Mouse (Mus musculus) embryonic facial prominence, embryonic 12.5 days (tissue): ENCODE results near the gene Vps8. TPM values are rescaled to one million over a fixed set of nuclear protein-coding genes. Genes with fewer than 3 reads are reported as not detected.

ENCODE experiments used
- ATAC-seq: fragments of 200-750 bp; cut with Nextera tagmentation; 2 replicates; pipeline ENCODE4 v1.8.0; 2017; ENCODE audit not compliant: insufficient number of reproducible peaks, insufficient read depth, low FRiP score, low TSS enrichment
- H3K27ac ChIP-seq: fragments of 300-500 bp; sonication (generic); 2 replicates; pipeline ENCODE4 v1.5.1; 2016; ENCODE audit warnings: mild to moderate bottlenecking
- H3K27me3 ChIP-seq: fragments of 300-500 bp; sonication (generic); 2 replicates; pipeline ENCODE4 v1.6.1; 2016; ENCODE audit warnings: mild to moderate bottlenecking, moderate library complexity
- H3K36me3 ChIP-seq: fragments of 300-500 bp; sonication (generic); 2 replicates; pipeline ENCODE4 v1.6.1; 2016; ENCODE audit warnings: mild to moderate bottlenecking
- H3K4me1 ChIP-seq: fragments of 300-500 bp; sonication (generic); 2 replicates; pipeline ENCODE4 v1.6.1; 2016
- H3K4me2 ChIP-seq: fragments of 300-500 bp; sonication (generic); replicated peaks from 2 replicates; pipeline ENCODE4 v1.6.1; 2016; ENCODE audit warnings: mild to moderate bottlenecking, moderate library complexity
- H3K4me3 ChIP-seq: fragments of 300-500 bp; sonication (generic); 2 replicates; pipeline ENCODE4 v1.5.1; 2016; ENCODE audit warnings: mild to moderate bottlenecking
- H3K9ac ChIP-seq: fragments of 300-500 bp; sonication (generic); 2 replicates; pipeline ENCODE4 v1.6.1; 2016; ENCODE audit warnings: mild to moderate bottlenecking, moderate library complexity
- H3K9me3 ChIP-seq: fragments of 300-500 bp; sonication (generic); 2 replicates; pipeline ENCODE4 v1.6.1; 2016; ENCODE audit warnings: mild to moderate bottlenecking, moderate library complexity
- WGBS: fragments of 180-500 bp; shearing (Covaris S2); methylation state at CpG from one replicate; pipeline ENCODE4 v1.1.7; 2016; 5-methylcytosine and 5-hydroxymethylcytosine counted together
- polyA plus RNA-seq: library from polyadenylated mRNA; unstranded; fragments of >200 nt; fragmentation: Nextera tagmentation; extraction: Ambion mirVana; gene quantifications from 2 replicates; pipeline ENCODE4 v1.2.1, GENCODE M21; 2016

Vps8 gene
- polyA plus RNA-seq, 1 experiment from 2014 or later: 16.7 TPM

DNA sequence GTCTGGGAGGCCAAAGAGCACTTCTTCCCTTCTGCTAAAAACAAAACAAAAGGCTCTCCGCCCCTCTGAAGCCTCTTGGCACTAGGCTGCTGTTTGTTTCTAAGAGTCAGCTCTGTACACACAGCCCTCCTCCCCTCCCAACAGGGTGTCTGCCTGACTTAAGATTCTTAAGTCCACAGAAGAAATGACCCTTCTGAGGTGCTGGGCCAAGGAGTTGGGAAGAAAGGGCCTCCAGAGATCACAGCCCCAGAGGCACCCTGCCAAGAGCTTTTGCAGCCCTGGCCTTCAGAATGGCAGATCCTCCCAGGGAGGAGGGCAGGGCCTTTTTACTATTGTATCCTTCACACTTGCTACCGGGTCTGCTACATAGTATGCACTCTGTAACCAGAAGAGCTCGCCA, 33.6 kb upstream of the Vps8 start:
- 0 out of 2 replicates have a peak overlapping the region, but pooled peaks have one; percentile 41 for H3K27ac ChIP-seq
- H3K9me3 ChIP-seq: no peaks in the 10 kb centered on the region
- peaks cover 64% of the 10 kb centered on the region for H3K4me1 ChIP-seq
- no peak overlapping the region for H3K4me3 ChIP-seq
- H3K36me3 ChIP-seq: no peaks in the 10 kb centered on the region
- 47% methylated on average over 3 of the region's 3 CpGs for WGBS
- no peaks in the 10 kb centered on the region for H3K27me3 ChIP-seq
- no peak overlapping the region for H3K9ac ChIP-seq
- ATAC-seq: no peak
- H3K4me2 ChIP-seq: no peak overlapping the region

DNA sequence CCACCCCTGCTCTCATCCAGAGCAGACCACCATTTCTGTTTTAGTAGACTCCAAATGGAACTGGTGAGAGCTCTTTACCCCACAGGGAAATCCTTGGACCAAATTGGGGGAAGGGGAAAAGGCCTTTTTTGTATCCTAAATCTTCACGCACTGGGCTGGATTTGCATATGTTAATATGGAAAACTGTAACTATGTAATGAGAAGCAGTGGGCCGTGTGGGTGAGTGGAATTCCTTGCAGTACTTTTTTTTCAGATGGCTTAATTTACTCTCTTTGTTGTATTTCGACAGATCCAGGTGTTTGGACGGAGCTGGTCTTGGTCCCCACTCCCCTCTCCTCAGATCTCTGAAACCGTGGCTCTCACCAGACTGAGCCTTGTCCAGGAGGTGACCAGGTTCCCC, 32.2 kb upstream of the Vps8 start:
- H3K9ac ChIP-seq: no peak overlapping the region
- H3K27me3 ChIP-seq: no peaks in the 10 kb centered on the region
- 46% methylated on average over 5 of the region's 5 CpGs for WGBS
- ATAC-seq: no peak
- H3K9me3 ChIP-seq: no peaks in the 10 kb centered on the region
- H3K4me2 ChIP-seq: no peak overlapping the region
- H3K4me3 ChIP-seq: no peak overlapping the region
- peaks cover 67% of the 10 kb centered on the region for H3K4me1 ChIP-seq
- H3K27ac ChIP-seq: peak overlapping the region; percentile 51; the same call in 1 of the 2 replicates
- no peaks in the 10 kb centered on the region for H3K36me3 ChIP-seq

DNA sequence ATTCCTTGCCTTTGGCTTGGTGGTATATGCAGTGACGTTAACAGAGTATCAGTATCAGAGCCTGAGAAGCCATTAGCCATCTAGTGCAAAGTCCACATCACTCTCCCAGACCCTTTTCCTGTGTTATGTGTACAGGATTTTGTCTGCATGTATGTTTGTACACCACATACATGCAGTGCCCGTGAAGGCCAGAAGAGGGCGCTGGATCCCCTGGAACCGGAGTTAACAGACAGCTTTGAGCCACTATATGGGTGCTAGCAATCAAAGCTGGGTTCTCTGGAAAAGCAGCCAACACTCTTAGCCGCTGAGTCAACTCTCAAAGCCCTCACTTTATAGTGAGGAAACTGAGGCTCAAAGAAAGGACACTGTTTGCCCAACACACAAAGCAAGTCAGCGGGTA, 30.8 kb upstream of the Vps8 start:
- Histone ChIP-seq H3K9me3 (no peaks in the 10 kb centered on the region), H3K27ac (peak overlapping the region; percentile 67), H3K4me3 (no peak overlapping the region), H3K27me3 (no peaks in the 10 kb centered on the region), H3K9ac (no peak overlapping the region), H3K36me3 (no peaks in the 10 kb centered on the region), H3K4me2 (no peak overlapping the region), H3K4me1 (peaks cover 65% of the 10 kb centered on the region)
- no peak for ATAC-seq
- 72% methylated on average over 6 of the region's 6 CpGs for WGBS

DNA sequence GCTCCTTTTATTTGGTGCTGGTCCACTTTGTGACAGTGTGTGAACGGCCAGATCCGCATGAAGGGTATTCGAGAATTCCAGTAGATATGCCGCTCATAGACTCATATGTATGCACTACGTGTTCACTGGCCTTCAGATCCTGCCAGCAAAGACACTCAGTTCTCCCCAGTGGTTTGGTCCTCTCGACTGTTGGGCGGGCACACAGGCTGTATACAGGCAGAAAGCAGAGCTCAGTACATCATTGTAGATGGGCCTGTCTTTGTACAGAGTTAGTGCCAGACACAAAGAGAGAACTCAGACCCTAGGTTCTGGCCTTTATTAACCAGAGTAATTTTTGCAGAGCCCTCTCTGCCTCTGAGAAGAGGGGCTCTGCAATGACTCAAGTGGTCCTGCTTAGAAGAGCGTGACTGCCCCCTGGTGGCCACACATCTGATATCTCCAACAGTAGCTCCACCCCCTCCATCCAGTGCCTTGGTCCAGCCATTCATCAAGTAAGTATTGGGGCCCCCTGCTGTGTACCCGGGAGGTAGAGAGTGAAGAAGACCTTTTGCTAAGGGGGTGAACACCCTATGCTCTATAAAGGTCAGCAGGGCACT, 30.3 kb upstream of the Vps8 start:
- WGBS: 45% methylated on average over 9 of the region's 9 CpGs
- Histone ChIP-seq H3K4me3 (no peak overlapping the region), H3K4me1 (peaks cover 60% of the 10 kb centered on the region)

DNA sequence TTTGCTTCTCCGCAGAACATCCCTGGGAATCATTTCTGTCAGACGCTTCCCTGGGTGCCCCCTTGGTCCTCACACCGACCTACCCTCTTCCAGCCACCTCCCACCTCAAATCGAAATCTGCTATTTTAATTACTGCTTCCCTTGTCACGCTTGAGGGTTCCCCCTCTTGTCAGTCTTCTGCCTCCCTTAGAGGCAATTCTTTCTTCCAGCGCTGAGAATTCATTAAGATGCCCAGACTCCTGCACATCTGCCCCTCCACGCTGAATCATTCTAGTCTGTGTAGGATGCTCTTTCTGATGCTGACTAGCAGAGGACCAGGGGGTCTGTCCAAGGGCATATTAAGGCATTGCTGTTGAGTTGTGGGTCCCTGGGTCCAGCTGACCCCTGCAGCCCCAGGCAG, 27.4 kb upstream of the Vps8 start:
- WGBS: 22% methylated on average over 7 of the region's 7 CpGs
- Histone ChIP-seq H3K9ac (no peak overlapping the region), H3K27me3 (no peaks in the 10 kb centered on the region), H3K27ac (0 out of 2 replicates have a peak overlapping the region, but pooled peaks have one; percentile 36), H3K4me2 (no peak overlapping the region), H3K4me1 (peaks cover 54% of the 10 kb centered on the region), H3K36me3 (no peaks in the 10 kb centered on the region), H3K4me3 (no peak overlapping the region), H3K9me3 (no peaks in the 10 kb centered on the region)
- no peak for ATAC-seq

More for the DNA sequence above, 30.3 kb upstream of the Vps8 start:
- no peak overlapping the region for H3K4me2 ChIP-seq
- H3K36me3 ChIP-seq: no peaks in the 10 kb centered on the region
- no peak overlapping the region for H3K9ac ChIP-seq
- H3K27me3 ChIP-seq: no peaks in the 10 kb centered on the region
- peak; percentile 67 for ATAC-seq
- H3K9me3 ChIP-seq: no peaks in the 10 kb centered on the region
- H3K27ac ChIP-seq: peak overlapping the region; percentile 67

DNA sequence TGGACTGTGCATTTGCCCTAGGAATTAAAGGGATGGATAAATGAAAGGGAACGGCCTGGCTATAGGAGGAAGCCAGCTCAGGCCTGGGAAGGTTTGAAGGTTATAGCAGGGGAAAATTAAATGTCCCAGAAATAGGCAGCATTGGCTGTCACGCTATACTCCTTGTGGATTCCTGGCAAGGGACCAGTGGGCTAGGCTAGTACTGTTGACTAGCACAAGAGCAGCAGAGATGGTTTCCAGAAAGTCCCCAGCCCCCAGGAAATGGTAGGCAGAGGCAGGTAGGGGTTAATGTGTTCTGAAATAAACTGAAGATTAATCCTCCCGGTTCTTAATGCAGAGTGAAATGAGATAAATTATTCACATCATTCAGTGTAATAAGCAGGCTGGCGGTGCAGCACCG, 25.2 kb upstream of the Vps8 start:
- H3K4me3 ChIP-seq: no peak overlapping the region
- no peak overlapping the region for H3K4me2 ChIP-seq
- H3K9ac ChIP-seq: no peak overlapping the region
- no peak for ATAC-seq
- peaks cover 47% of the 10 kb centered on the region for H3K4me1 ChIP-seq
- H3K36me3 ChIP-seq: no peaks in the 10 kb centered on the region
- no peaks in the 10 kb centered on the region for H3K9me3 ChIP-seq
- no peak overlapping the region for H3K27ac ChIP-seq
- H3K27me3 ChIP-seq: no peaks in the 10 kb centered on the region
- 62% methylated on average over 5 of the region's 5 CpGs for WGBS

DNA sequence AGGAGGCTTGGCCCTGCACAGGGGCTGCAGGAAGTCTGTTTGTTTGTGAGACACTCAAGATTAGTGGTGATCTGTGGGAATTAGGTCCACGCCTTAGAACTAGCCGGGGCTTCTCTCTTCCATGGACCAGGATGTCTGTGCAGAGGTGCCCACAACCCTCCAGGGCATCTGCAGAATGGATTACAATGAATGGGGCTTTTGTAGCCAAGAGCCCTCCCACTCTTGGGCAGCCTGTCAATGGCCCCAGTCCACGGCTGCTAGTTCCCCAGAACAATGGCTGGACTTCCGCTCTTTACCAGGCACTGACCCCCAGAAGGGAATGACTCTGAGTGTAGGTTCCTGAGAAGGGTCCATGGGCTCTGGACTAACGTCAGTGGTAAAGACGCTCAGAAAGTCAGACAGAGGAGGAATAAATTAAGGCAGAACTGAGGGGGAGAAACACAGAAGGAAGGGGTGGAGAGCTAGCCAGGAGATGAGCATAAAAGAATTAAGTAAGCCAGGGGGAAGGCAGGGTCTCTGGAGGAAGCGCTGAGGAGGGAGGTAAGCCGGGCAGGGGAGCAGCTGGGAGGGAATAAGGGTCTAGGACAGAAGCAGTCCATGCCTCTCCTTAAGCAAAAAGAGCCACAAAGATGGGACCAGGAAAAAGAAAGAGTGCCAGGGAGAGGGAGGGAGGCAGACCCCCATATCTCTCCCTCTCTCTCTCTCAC, 24.4 kb upstream of the Vps8 start:
- Histone ChIP-seq H3K4me1 (peaks cover 52% of the 10 kb centered on the region), H3K27ac (peak overlapping the region; percentile 54; the same call in 1 of the 2 replicates), H3K4me3 (no peak overlapping the region), H3K36me3 (no peaks in the 10 kb centered on the region), H3K9ac (no peak overlapping the region; the same call in 1 of the 2 replicates), H3K9me3 (no peaks in the 10 kb centered on the region), H3K4me2 (0 out of 2 replicates have a peak overlapping the region, but pooled peaks have one; percentile 1), H3K27me3 (no peaks in the 10 kb centered on the region)
- ATAC-seq: no peak; the same call in 1 of the 2 replicates
- 16% methylated on average over 8 of the region's 8 CpGs for WGBS

DNA sequence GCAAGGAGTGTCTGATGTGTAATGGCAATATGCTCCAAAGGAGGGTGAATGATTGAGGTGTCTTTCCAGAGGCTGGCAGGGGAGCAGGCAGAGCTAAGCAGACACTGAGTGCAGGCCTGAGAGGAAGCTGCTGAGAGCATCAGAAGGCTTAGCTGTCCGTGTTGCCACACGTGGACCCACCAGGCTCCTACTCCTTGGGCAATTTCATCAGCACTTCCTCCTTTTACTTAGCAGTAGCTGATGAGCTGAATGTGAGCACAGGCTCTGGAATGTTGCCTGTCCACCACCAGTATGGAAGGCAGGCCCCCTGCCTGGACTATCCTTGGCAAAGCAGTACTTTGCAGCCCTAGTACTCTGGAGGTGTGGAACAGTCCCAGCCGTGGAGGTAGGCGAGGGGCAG, 23.0 kb upstream of the Vps8 start:
- Histone ChIP-seq H3K4me1 (peaks cover 54% of the 10 kb centered on the region), H3K4me3 (no peak overlapping the region), H3K4me2 (no peak overlapping the region), H3K27ac (no peak overlapping the region), H3K36me3 (no peaks in the 10 kb centered on the region), H3K9me3 (no peaks in the 10 kb centered on the region), H3K9ac (no peak overlapping the region), H3K27me3 (no peaks in the 10 kb centered on the region)
- no peak for ATAC-seq
- 68% methylated on average over 4 of the region's 4 CpGs for WGBS

DNA sequence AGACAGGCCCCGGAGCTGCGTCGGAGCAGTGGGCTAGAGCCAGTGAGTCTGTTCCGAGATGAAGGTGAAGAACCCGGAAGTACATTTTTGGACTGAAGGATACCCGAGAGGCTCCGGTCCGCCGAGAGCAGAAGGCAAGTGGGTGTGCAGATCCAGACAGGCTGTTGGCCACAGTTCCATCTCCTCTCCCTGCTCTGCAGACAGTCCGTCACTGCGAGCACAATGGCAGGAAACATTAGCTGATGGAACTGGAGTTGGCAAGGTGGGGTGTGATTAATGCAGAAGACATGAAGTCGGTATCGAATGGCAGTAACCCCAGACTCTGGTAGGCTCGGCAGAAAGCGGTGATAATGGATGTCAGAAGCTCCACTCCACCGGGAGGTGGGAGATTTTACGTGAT, 20.9 kb upstream of the Vps8 start:
- H3K27me3 ChIP-seq: no peaks in the 10 kb centered on the region
- 45% methylated on average over 17 of the region's 17 CpGs for WGBS
- no peak; the same call in 1 of the 2 replicates for ATAC-seq
- no peak overlapping the region for H3K9ac ChIP-seq
- H3K27ac ChIP-seq: peak overlapping the region; percentile 36; the same call in 1 of the 2 replicates
- peaks cover 54% of the 10 kb centered on the region for H3K4me1 ChIP-seq
- H3K36me3 ChIP-seq: no peaks in the 10 kb centered on the region
- H3K9me3 ChIP-seq: no peaks in the 10 kb centered on the region
- H3K4me2 ChIP-seq: no peak overlapping the region
- H3K4me3 ChIP-seq: no peak overlapping the region

DNA sequence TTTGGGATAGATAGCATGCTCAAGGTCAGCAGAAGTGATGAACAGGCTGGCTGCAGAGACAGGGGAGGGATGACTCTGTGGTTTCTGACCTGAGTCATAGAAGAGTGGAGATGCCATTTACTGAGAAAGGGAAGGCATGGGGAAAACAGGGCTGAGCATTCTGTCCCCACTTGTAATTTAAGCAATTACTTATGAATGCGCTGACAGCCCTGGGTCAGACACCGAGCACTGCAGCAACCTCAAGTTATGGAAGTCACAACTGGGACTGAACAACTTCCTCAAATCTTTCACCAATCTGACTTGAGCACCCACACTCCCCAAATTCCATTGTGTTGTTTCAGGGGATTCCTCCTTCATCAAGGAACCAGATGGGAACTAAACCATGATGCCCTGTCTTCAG, 19.5 kb upstream of the Vps8 start:
- WGBS: 65% methylated on average over 2 of the region's 2 CpGs

DNA sequence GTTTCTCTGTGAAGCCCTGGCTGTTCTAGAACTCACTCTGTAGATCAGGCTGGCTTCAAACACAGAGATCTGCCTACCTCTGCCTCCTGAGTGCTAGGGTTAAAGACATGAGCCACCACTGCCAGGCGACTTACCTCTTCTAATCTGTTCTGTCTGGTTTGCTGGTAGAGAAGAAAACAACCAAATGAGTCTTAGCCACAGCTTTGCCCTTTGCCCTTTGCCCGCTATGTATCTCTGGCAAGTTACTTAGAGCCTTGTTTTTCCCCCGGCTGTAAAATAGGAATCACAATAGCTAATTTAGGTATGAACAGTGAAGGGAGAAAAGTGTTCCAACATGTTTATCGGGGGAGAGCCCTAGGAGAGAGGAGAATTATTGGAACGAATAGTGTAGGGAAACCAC, 18.3 kb upstream of the Vps8 start:
- H3K9ac ChIP-seq: no peak overlapping the region
- WGBS: 22% methylated on average over 5 of the region's 5 CpGs
- H3K27me3 ChIP-seq: no peaks in the 10 kb centered on the region
- peak overlapping the region; percentile 50; the same call in 1 of the 2 replicates for H3K27ac ChIP-seq
- H3K4me3 ChIP-seq: no peak overlapping the region
- no peak for ATAC-seq
- no peaks in the 10 kb centered on the region for H3K36me3 ChIP-seq
- H3K9me3 ChIP-seq: no peaks in the 10 kb centered on the region
- no peak overlapping the region for H3K4me2 ChIP-seq
- H3K4me1 ChIP-seq: peaks cover 37% of the 10 kb centered on the region

More for the DNA sequence above, 19.5 kb upstream of the Vps8 start:
- no peaks in the 10 kb centered on the region for H3K27me3 ChIP-seq
- peaks cover 46% of the 10 kb centered on the region for H3K4me1 ChIP-seq
- no peaks in the 10 kb centered on the region for H3K9me3 ChIP-seq
- no peak overlapping the region for H3K9ac ChIP-seq
- no peak overlapping the region for H3K4me2 ChIP-seq
- no peak overlapping the region for H3K4me3 ChIP-seq
- no peaks in the 10 kb centered on the region for H3K36me3 ChIP-seq
- no peak for ATAC-seq
- no peak overlapping the region for H3K27ac ChIP-seq
